Mouse (Mus musculus): ENCODE measurements around the gene Gpam.

The Gpam gene

GRCm38 (mm10) chr19:55139301-55139700 lies 12.3 kb upstream of the Gpam start:
- in situ Hi-C loops (cut with MboI, MseI), result no loop called here

GRCm38 (mm10) chr19:55138506-55138905 lies 11.5 kb upstream of the Gpam start:
- in situ Hi-C loops (cut with MboI, MseI), result no loop called here

GRCm38 (mm10) chr19:55137884-55138283 lies 10.8 kb upstream of the Gpam start:
- in situ Hi-C loops (cut with MboI, MseI), result no loop called here

GRCm38 (mm10) chr19:55136693-55137427 lies 9.8 kb upstream of the Gpam start:
- in situ Hi-C loops (cut with MboI, MseI), result no loop called here

- in situ Hi-C loops (cut with MboI, MseI), result no loop called here
Measured at GRCm38 (mm10) chr19:55135918-55136317, 8.9 kb upstream of the Gpam start.

- in situ Hi-C loops (cut with MboI, MseI), result no loop called here
Measured at GRCm38 (mm10) chr19:55134521-55134920, 7.5 kb upstream of the Gpam start.

GRCm38 (mm10) chr19:55132476-55132875 lies 5.4 kb upstream of the Gpam start:
- in situ Hi-C loops (cut with MboI, MseI), result no loop called here

GRCm38 (mm10) chr19:55131747-55132146 lies 4.7 kb upstream of the Gpam start:
- in situ Hi-C loops (cut with MboI, MseI), result no loop called here

GRCm38 (mm10) chr19:55128469-55128868 lies 1.4 kb upstream of the Gpam start:
- in situ Hi-C loops (cut with MboI, MseI), result no loop called here

GRCm38 (mm10) chr19:55125456-55125855 lies 1.6 kb downstream of the Gpam start:
- in situ Hi-C loops (cut with MboI, MseI), result no loop called here

GRCm38 (mm10) chr19:55123001-55123536 lies 4.0 kb downstream of the Gpam start:
- in situ Hi-C loops (cut with MboI, MseI), result no loop called here

GRCm38 (mm10) chr19:55122351-55122980 lies 4.6 kb downstream of the Gpam start:
- in situ Hi-C loops (cut with MboI, MseI), result no loop called here

- in situ Hi-C loops (cut with MboI, MseI), result no loop called here
Measured at GRCm38 (mm10) chr19:55121836-55122235, 5.2 kb downstream of the Gpam start.

GRCm38 (mm10) chr19:55120518-55121244 lies 6.4 kb downstream of the Gpam start:
- in situ Hi-C loops (cut with MboI, MseI), result no loop called here

- in situ Hi-C loops (cut with MboI, MseI), result no loop called here
Measured at GRCm38 (mm10) chr19:55119541-55119940, 7.5 kb downstream of the Gpam start.

GRCm38 (mm10) chr19:55117991-55118390 lies 9.0 kb downstream of the Gpam start:
- in situ Hi-C loops (cut with MboI, MseI), result no loop called here

- in situ Hi-C loops (cut with MboI, MseI), result no loop called here
Measured at GRCm38 (mm10) chr19:55117059-55117815, 9.8 kb downstream of the Gpam start.

GRCm38 (mm10) chr19:55115532-55115931 lies 11.5 kb downstream of the Gpam start:
- in situ Hi-C loops (cut with MboI, MseI), result no loop called here

- in situ Hi-C loops (cut with MboI, MseI), result no loop called here
Measured at GRCm38 (mm10) chr19:55114825-55115395, 12.1 kb downstream of the Gpam start.

- in situ Hi-C loops (cut with MboI, MseI), result no loop called here
Measured at GRCm38 (mm10) chr19:55107896-55108295, 19.1 kb downstream of the Gpam start.

GRCm38 (mm10) chr19:55105969-55106368 lies 21.1 kb downstream of the Gpam start:
- in situ Hi-C loops (cut with MboI, MseI), result no loop called here
